Mouse (Mus musculus): ENCODE measurements around the gene Mrpl18. TPM values are rescaled to one million over a fixed set of nuclear protein-coding genes. Genes with fewer than 3 reads are reported as not detected.
A peak's percentile ranks its signal among the peaks of the same experiment; 100 is the strongest.
"Not testable (repeated sequence)": the region's sequence is repeated elsewhere in the genome, so short reads cannot be mapped to it uniquely, and the experiment has no call there.

Gene Mrpl18
- 159 TPM in 2 replicates for polyA plus RNA-seq (2014; fragmentation: Nextera tagmentation; extraction: Ambion mirVana)

DNA sequence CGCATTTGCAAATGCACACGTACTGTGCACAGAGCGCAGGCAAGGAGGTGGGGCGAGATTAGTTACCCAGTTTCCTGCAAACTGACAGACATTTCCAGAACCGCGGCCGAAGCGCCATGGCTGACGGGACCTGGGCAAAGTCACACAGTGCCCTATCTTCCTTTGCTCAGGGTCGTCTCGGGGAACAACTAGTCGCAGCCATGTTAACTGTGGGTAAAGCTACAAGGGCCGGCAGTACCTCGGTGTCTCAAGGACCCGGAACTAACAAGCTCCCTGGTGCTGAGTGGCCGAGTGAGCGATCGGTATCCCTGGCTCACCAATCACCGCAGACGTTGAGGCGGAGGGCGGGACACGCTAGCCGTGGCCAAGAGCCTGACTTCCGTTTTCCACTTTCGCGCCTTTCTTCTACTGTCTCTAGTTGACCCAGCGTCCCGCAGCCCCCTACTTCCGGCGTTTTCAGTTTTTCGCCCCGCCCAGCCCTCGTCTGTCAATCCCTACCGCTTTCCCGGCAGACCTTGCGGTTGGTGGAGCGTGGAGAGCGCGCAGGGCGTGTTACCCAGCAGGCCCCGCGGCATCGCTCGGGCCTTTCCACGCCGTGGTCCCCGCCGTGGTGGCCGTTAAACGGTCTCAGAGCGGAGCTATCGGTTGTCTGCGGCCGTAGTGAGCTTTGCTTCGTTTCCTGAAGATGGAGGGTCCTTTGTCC lies at the start of gene Mrpl18:
TSS of gene Mrpl18 (minus strand) at position 465 of the 703 bp plus-strand sequence.
- peak within 1 kb of the TSS; percentile 86 for H3K4me2 ChIP-seq (ENCODE audit: low read depth)
- H3K9me3 ChIP-seq (ENCODE audit: control insufficient read depth, low read length): no peaks in the 10 kb centered on the region
- peak within 1 kb of the TSS; percentile 97 for H3K9ac ChIP-seq (ENCODE audit: low read length)
- peak within 1 kb of the TSS; percentile 92 for H3K4me3 ChIP-seq (ENCODE audit: low read depth, low read length)
- H3K27me3 ChIP-seq (ENCODE audit: control insufficient read depth, insufficient read depth, low read length): no peaks in the 10 kb centered on the region
- H3K27ac ChIP-seq (ENCODE audit: low read depth, low read length): peak within 1 kb of the TSS; percentile 85
- DNase-seq (ENCODE audit: low spot score) (peak; percentile 99), ATAC-seq (ENCODE audit: insufficient read depth, low FRiP score, low TSS enrichment) (peak; percentile 99)
- H3K36me3 ChIP-seq (ENCODE audit: control insufficient read depth, insufficient read depth, low read length): peaks cover 13% of the 10 kb centered on the region
- H3K4me1 ChIP-seq (ENCODE audit: control insufficient read depth, insufficient read depth, low read length): no peaks in the 10 kb centered on the region; the same call in 1 of the 2 replicates
- under 1% methylated on average over 56 of the region's 56 CpGs for WGBS

DNA sequence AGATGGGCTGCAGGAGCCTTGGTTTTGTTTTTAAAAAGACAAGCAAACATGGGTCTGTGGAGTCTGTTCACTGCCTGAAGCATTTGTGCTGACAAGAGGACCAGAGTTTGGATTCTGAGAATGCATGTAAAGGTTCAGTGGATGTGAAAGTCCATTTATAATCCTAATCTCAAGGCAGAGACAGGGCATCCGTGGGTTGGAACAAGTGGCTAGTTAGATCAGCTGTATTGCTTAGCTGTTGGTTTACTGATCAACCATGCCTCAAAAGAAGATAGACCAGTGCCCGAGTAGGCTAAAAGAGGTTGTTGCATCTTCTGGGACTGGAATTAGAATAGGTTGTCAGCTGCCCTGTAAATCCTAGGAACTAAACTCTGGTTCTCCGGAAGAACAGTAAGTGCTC lies 47.3 kb upstream of the Mrpl18 start:
- no peaks in the 10 kb centered on the region for H3K9me3 ChIP-seq (ENCODE audit: control insufficient read depth, low read length)
- H3K36me3 ChIP-seq (ENCODE audit: control insufficient read depth, insufficient read depth, low read length): 0 out of 2 replicates have a peak, but pooled peaks cover 5% of the 10 kb centered on the region
- WGBS: 85% methylated on average over 3 of the region's 3 CpGs
- H3K4me3 ChIP-seq (ENCODE audit: low read depth, low read length): no peak overlapping the region
- no peak for DNase-seq (ENCODE audit: low spot score)
- no peak overlapping the region for H3K9ac ChIP-seq (ENCODE audit: low read length)
- no peak overlapping the region for H3K27ac ChIP-seq (ENCODE audit: low read depth, low read length)
- no peak overlapping the region for H3K4me2 ChIP-seq (ENCODE audit: low read depth)
- H3K4me1 ChIP-seq (ENCODE audit: control insufficient read depth, insufficient read depth, low read length): 0 out of 2 replicates have a peak, but pooled peaks cover 3% of the 10 kb centered on the region
- H3K27me3 ChIP-seq (ENCODE audit: control insufficient read depth, insufficient read depth, low read length): no peaks in the 10 kb centered on the region
- ATAC-seq (ENCODE audit: insufficient read depth, low FRiP score, low TSS enrichment): no peak

DNA sequence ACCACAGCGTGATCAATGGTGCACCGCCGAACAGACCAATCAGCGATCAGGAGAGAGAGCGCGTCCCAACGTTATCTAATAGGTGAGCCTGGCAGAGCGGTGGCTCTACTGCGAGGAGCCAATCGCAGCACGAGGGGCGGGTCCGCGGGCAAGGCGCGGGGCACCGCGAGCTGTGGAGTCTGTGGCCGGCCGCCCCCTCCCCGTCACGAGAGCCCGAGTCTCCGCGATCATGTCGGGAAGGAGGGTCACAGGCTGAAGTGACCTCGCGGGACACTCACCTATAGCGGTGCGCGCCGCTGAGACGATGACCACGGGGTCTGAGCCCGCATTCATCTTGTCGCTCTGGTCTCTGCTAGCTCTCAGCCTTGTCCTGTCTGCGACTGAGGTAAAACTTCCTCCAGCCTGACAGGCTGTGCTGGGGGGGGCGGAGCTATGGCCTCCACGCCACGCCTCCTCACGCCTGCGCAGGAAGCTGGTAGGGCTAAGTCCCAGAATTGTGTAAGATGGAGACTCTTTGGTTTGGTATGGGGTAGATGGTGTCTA lies 44.3 kb upstream of the Mrpl18 start, which contains the start of gene Acat2:
TSS of gene Acat2 (minus strand) at position 417 of the 543 bp plus-strand sequence.
- Histone ChIP-seq H3K4me1 (ENCODE audit: control insufficient read depth, insufficient read depth, low read length) (0 out of 2 replicates have a peak, but pooled peaks cover 3% of the 10 kb centered on the region), H3K9me3 (ENCODE audit: control insufficient read depth, low read length) (no peaks in the 10 kb centered on the region), H3K27ac (ENCODE audit: low read depth, low read length) (peak within 1 kb of the TSS; percentile 83), H3K9ac (ENCODE audit: low read length) (peak within 1 kb of the TSS; percentile 58), H3K36me3 (ENCODE audit: control insufficient read depth, insufficient read depth, low read length) (peaks cover 4% of the 10 kb centered on the region; the same call in 1 of the 2 replicates), H3K27me3 (ENCODE audit: control insufficient read depth, insufficient read depth, low read length) (no peaks in the 10 kb centered on the region), H3K4me2 (ENCODE audit: low read depth) (peak within 1 kb of the TSS; percentile 61), H3K4me3 (ENCODE audit: low read depth, low read length) (peak within 1 kb of the TSS; percentile 67)
- WGBS: under 1% methylated on average over 39 of the region's 42 CpGs
- ATAC-seq (ENCODE audit: insufficient read depth, low FRiP score, low TSS enrichment) (peak; percentile 99), DNase-seq (ENCODE audit: low spot score) (peak; percentile 93)

DNA sequence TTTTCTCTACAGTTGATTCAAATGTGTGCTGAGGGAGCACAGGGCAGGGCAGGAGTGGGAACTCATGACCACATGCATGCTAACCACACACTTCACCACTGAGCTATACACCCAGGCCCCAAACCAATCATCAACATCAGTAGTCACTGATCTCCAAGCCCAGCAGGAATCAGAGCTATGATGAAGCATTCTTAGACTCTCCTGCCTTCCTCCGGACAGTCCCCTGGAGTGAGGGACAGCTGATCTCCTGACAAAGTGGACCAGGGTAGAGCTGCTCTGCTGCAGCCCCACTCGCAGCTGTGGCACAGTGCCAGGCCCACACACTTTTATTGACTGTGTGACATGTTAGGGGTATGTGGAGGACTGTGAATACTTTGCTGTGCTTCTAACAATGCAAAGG lies 43.2 kb upstream of the Mrpl18 start:
- H3K9me3 ChIP-seq (ENCODE audit: control insufficient read depth, low read length); H3K27me3 ChIP-seq (ENCODE audit: control insufficient read depth, insufficient read depth, low read length); ATAC-seq (ENCODE audit: insufficient read depth, low FRiP score, low TSS enrichment); H3K4me1 ChIP-seq (ENCODE audit: control insufficient read depth, insufficient read depth, low read length); H3K9ac ChIP-seq (ENCODE audit: low read length); DNase-seq (ENCODE audit: low spot score); H3K27ac ChIP-seq (ENCODE audit: low read depth, low read length); H3K36me3 ChIP-seq (ENCODE audit: control insufficient read depth, insufficient read depth, low read length): not testable (repeated sequence)
- 40% methylated on average over 1 of the region's 2 CpGs for WGBS
- peak overlapping the region; percentile 35 for H3K4me2 ChIP-seq (ENCODE audit: low read depth)
- H3K4me3 ChIP-seq (ENCODE audit: low read depth, low read length): peak overlapping the region; percentile 25; the same call in 1 of the 2 replicates

DNA sequence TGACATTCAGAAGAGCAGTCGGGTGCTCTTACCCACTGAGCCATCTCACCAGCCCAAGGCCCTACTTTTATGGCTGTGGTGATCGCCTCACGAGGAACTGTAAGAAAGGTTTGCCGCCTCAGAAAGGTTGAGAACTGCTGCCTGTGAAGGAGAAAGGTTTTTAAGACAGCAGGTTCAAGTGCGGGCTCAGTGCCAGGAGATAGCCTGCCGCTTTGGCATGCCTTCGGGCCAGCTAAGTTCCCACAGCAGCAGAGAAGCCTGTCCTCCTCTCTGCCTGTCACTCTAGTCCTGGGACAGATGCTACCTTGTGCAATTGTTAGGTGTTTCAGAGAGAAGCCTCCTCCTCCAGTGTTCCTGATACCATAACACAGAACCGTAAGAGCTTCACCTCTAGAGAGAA lies 40.5 kb upstream of the Mrpl18 start:
- Histone ChIP-seq H3K4me3 (ENCODE audit: low read depth, low read length) (no peak overlapping the region), H3K27me3 (ENCODE audit: control insufficient read depth, insufficient read depth, low read length) (no peaks in the 10 kb centered on the region), H3K4me1 (ENCODE audit: control insufficient read depth, insufficient read depth, low read length) (0 out of 2 replicates have a peak, but pooled peaks cover 3% of the 10 kb centered on the region), H3K4me2 (ENCODE audit: low read depth) (no peak overlapping the region), H3K9ac (ENCODE audit: low read length) (no peak overlapping the region), H3K27ac (ENCODE audit: low read depth, low read length) (no peak overlapping the region), H3K9me3 (ENCODE audit: control insufficient read depth, low read length) (no peaks in the 10 kb centered on the region), H3K36me3 (ENCODE audit: control insufficient read depth, insufficient read depth, low read length) (peaks cover 6% of the 10 kb centered on the region)
- DNase-seq (ENCODE audit: low spot score) (no peak), ATAC-seq (ENCODE audit: insufficient read depth, low FRiP score, low TSS enrichment) (no peak)
- 96% methylated on average over 8 of the region's 8 CpGs for WGBS

DNA sequence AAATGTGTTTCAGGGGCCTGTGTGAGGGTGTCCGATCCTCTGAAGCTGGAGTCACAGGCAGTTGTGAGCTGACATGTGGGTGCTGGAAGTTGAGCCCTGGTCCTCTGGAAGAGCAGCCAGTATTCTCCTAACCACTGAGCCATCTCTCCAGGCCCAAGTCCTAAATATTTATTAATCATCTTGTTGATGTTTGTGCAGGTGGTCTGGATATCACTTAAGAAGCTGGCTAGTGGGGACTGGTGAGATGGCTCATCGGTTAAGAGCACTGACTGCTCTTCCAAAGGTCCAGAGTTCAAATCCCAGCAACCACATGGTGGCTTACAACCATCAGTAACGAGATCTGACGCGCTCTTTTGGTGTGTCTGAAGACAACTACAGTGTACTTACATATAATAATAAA lies 33.5 kb upstream of the Mrpl18 start:
- Histone ChIP-seq H3K27me3 (ENCODE audit: control insufficient read depth, insufficient read depth, low read length) (no peaks in the 10 kb centered on the region), H3K4me1 (ENCODE audit: control insufficient read depth, insufficient read depth, low read length) (no peaks in the 10 kb centered on the region), H3K9ac (ENCODE audit: low read length) (no peak overlapping the region), H3K27ac (ENCODE audit: low read depth, low read length) (no peak overlapping the region), H3K4me3 (ENCODE audit: low read depth, low read length) (no peak overlapping the region), H3K4me2 (ENCODE audit: low read depth) (no peak overlapping the region), H3K36me3 (ENCODE audit: control insufficient read depth, insufficient read depth, low read length) (peaks cover 17% of the 10 kb centered on the region), H3K9me3 (ENCODE audit: control insufficient read depth, low read length) (no peaks in the 10 kb centered on the region)
- ATAC-seq (ENCODE audit: insufficient read depth, low FRiP score, low TSS enrichment) (no peak), DNase-seq (ENCODE audit: low spot score) (no peak)
- WGBS: 96% methylated on average over 5 of the region's 5 CpGs

DNA sequence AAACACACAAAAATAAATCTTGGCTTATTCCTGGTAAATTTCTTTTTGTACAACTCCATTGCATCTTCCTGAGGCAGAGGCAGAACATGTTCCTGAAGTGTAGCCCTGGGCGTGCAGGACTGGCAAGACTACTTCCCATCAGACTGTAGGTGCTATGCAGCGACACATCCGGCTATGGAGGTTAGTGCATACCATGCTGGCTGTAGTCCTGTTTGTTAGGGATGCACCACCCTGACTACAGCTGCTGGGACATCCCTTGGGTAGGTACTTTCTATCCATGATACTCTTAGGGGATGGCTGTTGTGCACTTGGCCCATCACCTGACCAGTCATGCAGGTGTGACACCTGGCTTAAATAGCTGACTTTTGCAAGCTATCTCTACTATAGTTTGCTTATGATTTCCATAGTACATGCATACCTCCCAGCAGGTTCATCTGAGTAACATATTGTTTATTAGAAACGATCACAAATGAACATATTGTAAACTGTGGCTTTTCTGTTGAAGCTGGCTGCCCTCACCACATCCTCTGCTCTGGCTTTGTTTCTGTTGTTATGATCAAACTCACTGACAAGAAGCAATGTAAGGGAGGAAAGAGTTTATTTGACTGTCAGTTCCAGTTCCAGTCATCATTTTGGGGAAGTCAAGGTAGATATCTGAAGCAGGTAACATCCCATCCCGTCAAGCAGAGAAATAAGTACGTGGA lies 26.5 kb upstream of the Mrpl18 start:
- no peak overlapping the region for H3K4me3 ChIP-seq (ENCODE audit: low read depth, low read length)
- H3K27me3 ChIP-seq (ENCODE audit: control insufficient read depth, insufficient read depth, low read length): no peaks in the 10 kb centered on the region
- H3K36me3 ChIP-seq (ENCODE audit: control insufficient read depth, insufficient read depth, low read length): peaks cover 15% of the 10 kb centered on the region; the same call in 1 of the 2 replicates
- H3K9ac ChIP-seq (ENCODE audit: low read length): no peak overlapping the region
- H3K27ac ChIP-seq (ENCODE audit: low read depth, low read length): no peak overlapping the region
- 97% methylated on average over 6 of the region's 6 CpGs for WGBS
- H3K4me1 ChIP-seq (ENCODE audit: control insufficient read depth, insufficient read depth, low read length): no peaks in the 10 kb centered on the region
- DNase-seq (ENCODE audit: low spot score) (no peak), ATAC-seq (ENCODE audit: insufficient read depth, low FRiP score, low TSS enrichment) (no peak)
- H3K9me3 ChIP-seq (ENCODE audit: control insufficient read depth, low read length): no peaks in the 10 kb centered on the region
- H3K4me2 ChIP-seq (ENCODE audit: low read depth): no peak overlapping the region

DNA sequence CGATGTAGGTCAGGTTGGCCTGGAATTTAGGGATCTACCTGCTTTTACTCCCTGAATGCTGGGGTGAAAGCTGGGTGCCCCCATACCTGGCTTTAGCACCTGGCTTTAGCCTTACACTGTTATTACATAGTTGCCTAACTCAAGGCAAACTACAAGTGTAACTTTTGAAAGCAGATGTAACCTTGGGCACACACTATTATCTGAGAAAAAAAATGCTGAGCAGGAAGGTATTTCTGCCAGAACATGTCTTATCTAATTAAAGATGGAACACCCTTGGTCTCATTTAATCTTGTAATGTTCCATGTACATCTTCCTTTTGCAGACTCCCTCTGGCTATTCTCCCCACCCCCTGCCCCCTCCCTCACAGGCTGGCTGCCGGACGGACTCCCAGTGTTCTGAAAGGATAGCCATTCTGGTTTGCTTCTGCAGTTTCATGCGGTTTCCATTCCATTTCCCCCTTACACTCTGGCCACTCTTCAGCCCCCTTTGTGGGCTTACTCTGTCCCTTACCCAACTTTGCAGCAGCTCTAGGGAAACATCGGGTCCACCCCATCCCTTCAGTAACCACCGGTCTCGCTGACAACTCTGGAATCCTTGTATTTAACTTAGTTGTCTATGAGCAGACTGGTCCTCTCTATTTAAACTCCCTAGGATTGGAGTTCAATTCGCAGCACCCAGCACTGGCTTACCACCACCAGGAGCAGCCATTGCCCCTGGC lies 25.6 kb upstream of the Mrpl18 start:
- ATAC-seq (ENCODE audit: insufficient read depth, low FRiP score, low TSS enrichment): no peak
- WGBS: 81% methylated on average over 8 of the region's 8 CpGs
- H3K36me3 ChIP-seq (ENCODE audit: control insufficient read depth, insufficient read depth, low read length): peaks cover 14% of the 10 kb centered on the region; the same call in 1 of the 2 replicates
- H3K9ac ChIP-seq (ENCODE audit: low read length): no peak overlapping the region
- H3K27ac ChIP-seq (ENCODE audit: low read depth, low read length): no peak overlapping the region
- no peaks in the 10 kb centered on the region for H3K27me3 ChIP-seq (ENCODE audit: control insufficient read depth, insufficient read depth, low read length)
- no peak for DNase-seq (ENCODE audit: low spot score)
- no peaks in the 10 kb centered on the region for H3K4me1 ChIP-seq (ENCODE audit: control insufficient read depth, insufficient read depth, low read length)
- no peaks in the 10 kb centered on the region for H3K9me3 ChIP-seq (ENCODE audit: control insufficient read depth, low read length)
- H3K4me3 ChIP-seq (ENCODE audit: low read depth, low read length): no peak overlapping the region
- no peak overlapping the region for H3K4me2 ChIP-seq (ENCODE audit: low read depth)
